Mouse (Mus musculus): ENCODE measurements around the gene Xylt1. TPM values are rescaled to one million over a fixed set of nuclear protein-coding genes. Genes with fewer than 3 reads are reported as not detected.

Xylt1 gene
- total RNA-seq, 2 experiments from 2014 or later: 4.6 to 6.2 TPM

- DNase-seq: peak; percentile 39
Observed at GRCm38 (mm10) chr7:117435730-117436441, 55.1 kb downstream of the Xylt1 start.

- no peak for DNase-seq
Observed at GRCm38 (mm10) chr7:117436892-117437291, 56.1 kb downstream of the Xylt1 start.

GRCm38 (mm10) chr7:117440994-117441393 lies 60.2 kb downstream of the Xylt1 start:
- DNase-seq: peak; percentile 49

- DNase-seq: no peak
Observed at GRCm38 (mm10) chr7:117442639-117443038, 61.9 kb downstream of the Xylt1 start.

GRCm38 (mm10) chr7:117443215-117443614 lies 62.4 kb downstream of the Xylt1 start:
- no peak for DNase-seq

GRCm38 (mm10) chr7:117445471-117445870 lies 64.7 kb downstream of the Xylt1 start:
- DNase-seq: no peak

- DNase-seq: no peak
Observed at GRCm38 (mm10) chr7:117449605-117450004, 68.8 kb downstream of the Xylt1 start.

- no peak for DNase-seq
Observed at GRCm38 (mm10) chr7:117451212-117451611, 70.4 kb downstream of the Xylt1 start.

GRCm38 (mm10) chr7:117452269-117452668 lies 71.5 kb downstream of the Xylt1 start:
- no peak for DNase-seq

- DNase-seq: no peak
Observed at GRCm38 (mm10) chr7:117454789-117455548, 74.2 kb downstream of the Xylt1 start.

- DNase-seq: peak; percentile 35
Observed at GRCm38 (mm10) chr7:117462196-117462935, 81.6 kb downstream of the Xylt1 start.

GRCm38 (mm10) chr7:117464956-117465355 lies 84.2 kb downstream of the Xylt1 start:
- DNase-seq: no peak

GRCm38 (mm10) chr7:117466006-117466780 lies 85.4 kb downstream of the Xylt1 start:
- DNase-seq: no peak

- DNase-seq: peak; percentile 59
Observed at GRCm38 (mm10) chr7:117470243-117470802, 89.5 kb downstream of the Xylt1 start.

GRCm38 (mm10) chr7:117472055-117472780 lies 91.4 kb downstream of the Xylt1 start:
- no peak for DNase-seq

GRCm38 (mm10) chr7:117472781-117473743 lies 92.3 kb downstream of the Xylt1 start:
- no peak for DNase-seq

GRCm38 (mm10) chr7:117474302-117474701 lies 93.5 kb downstream of the Xylt1 start:
- DNase-seq: no peak

- DNase-seq: no peak
Observed at GRCm38 (mm10) chr7:117475106-117475505, 94.3 kb downstream of the Xylt1 start.

- DNase-seq: no peak
Observed at GRCm38 (mm10) chr7:117478937-117479336, 98.2 kb downstream of the Xylt1 start.

GRCm38 (mm10) chr7:117480831-117481230 lies 100.1 kb downstream of the Xylt1 start:
- no peak for DNase-seq

Measured in gastrocnemius, postnatal 25 days (tissue).